Mouse (Mus musculus) forebrain, embryonic 14.5 days (tissue): ENCODE data around the gene Pla2g4e. TPM values are rescaled to one million over a fixed set of nuclear protein-coding genes. Genes with fewer than 3 reads are reported as not detected.

ENCODE experiments used
- ATAC-seq: fragments of 200-750 bp; cut with Nextera tagmentation; 2 replicates; pipeline ENCODE4 v1.8.0; 2017; ENCODE audit warnings: mild to moderate bottlenecking, moderate library complexity
- DNase-seq: peaks from one replicate; pipeline ENCODE4 v3.0.0-alpha.2; 2015; ENCODE audit warnings: low spot score
- H3K27ac ChIP-seq: fragments of 300-500 bp; sonication (generic); 2 replicates; pipeline ENCODE4 v1.5.1; 2014; ENCODE audit warnings: low read depth, mild to moderate bottlenecking, control low read depth, low read length, moderate library complexity
- H3K27me3 ChIP-seq: fragments of 300-500 bp; sonication (generic); replicated peaks from 2 replicates; pipeline ENCODE4 v1.6.1; 2014; ENCODE audit warnings: low read length, control low read depth, mixed read lengths; ENCODE audit not compliant: control insufficient read depth, insufficient read depth
- H3K36me3 ChIP-seq: fragments of 300-500 bp; sonication (generic); 2 replicates; pipeline ENCODE4 v1.6.1; 2014; ENCODE audit warnings: low read length, control low read depth; ENCODE audit not compliant: control insufficient read depth, insufficient read depth
- H3K4me1 ChIP-seq: fragments of 300-500 bp; sonication (generic); 2 replicates; pipeline ENCODE4 v1.6.1; 2014; ENCODE audit warnings: antibody characterized with exemption, low read length, control low read depth; ENCODE audit not compliant: control insufficient read depth, insufficient read depth
- H3K4me2 ChIP-seq: fragments of 300-500 bp; sonication (generic); 2 replicates; pipeline ENCODE4 v1.6.1; 2014; ENCODE audit warnings: mild to moderate bottlenecking, control low read depth, low read length
- H3K4me3 ChIP-seq: fragments of 300-500 bp; sonication (generic); 2 replicates; pipeline ENCODE4 v1.5.1; 2014; ENCODE audit warnings: low read depth, low read length, control low read depth
- H3K9ac ChIP-seq: fragments of 300-500 bp; sonication (generic); 2 replicates; pipeline ENCODE4 v1.6.1; 2014; ENCODE audit warnings: mild to moderate bottlenecking, low read length, control low read depth, moderate library complexity
- H3K9me3 ChIP-seq: fragments of 300-500 bp; sonication (generic); replicated peaks from 2 replicates; pipeline ENCODE4 v1.6.1; 2016; ENCODE audit warnings: low read length, control low read depth, mixed read lengths; ENCODE audit not compliant: control insufficient read depth
- WGBS: fragments of 180-500 bp; shearing (Covaris S2); extraction: QIAGEN DNeasy Blood & Tissue Kit; methylation state at CpG from one replicate; pipeline ENCODE4 v1.1.7; 2014; 5-methylcytosine and 5-hydroxymethylcytosine counted together
- polyA plus RNA-seq: library from polyadenylated mRNA; unstranded; fragments of >200 nt; fragmentation: Nextera tagmentation; extraction: Ambion mirVana; gene quantifications from 2 replicates; pipeline ENCODE4 v1.2.1, GENCODE M21; 2014

Pla2g4e gene
- polyA plus RNA-seq, 1 experiment from 2014 or later: 1.1 TPM

- Histone ChIP-seq H3K9me3 (no peaks in the 10 kb centered on the region), H3K4me3 (no peak overlapping the region), H3K4me1 (peaks cover 3% of the 10 kb centered on the region; the same call in 1 of the 2 replicates), H3K27ac (no peak overlapping the region), H3K27me3 (no peaks in the 10 kb centered on the region), H3K9ac (no peak overlapping the region), H3K4me2 (no peak overlapping the region), H3K36me3 (no peaks in the 10 kb centered on the region)
- no peak for ATAC-seq
- no peak for DNase-seq
- 63% methylated on average over 2 of the region's 2 CpGs for WGBS
These were observed 87.5 kb downstream of the Pla2g4e start for GRCm38 (mm10) chr2:120157606-120158005.

- DNase-seq: peak; percentile 99
- peak within 1 kb of the TSS; percentile 64 for H3K4me3 ChIP-seq
- peak within 1 kb of the TSS; percentile 96 for H3K4me2 ChIP-seq
- ATAC-seq: peak; percentile 99
- no peaks in the 10 kb centered on the region for H3K9me3 ChIP-seq
- H3K27me3 ChIP-seq: no peaks in the 10 kb centered on the region
- H3K27ac ChIP-seq: no peak within 1 kb of the TSS
- no peaks in the 10 kb centered on the region for H3K36me3 ChIP-seq
- peak within 1 kb of the TSS; percentile 68 for H3K9ac ChIP-seq
- H3K4me1 ChIP-seq: peaks cover 3% of the 10 kb centered on the region; the same call in 1 of the 2 replicates
- under 1% methylated on average over 52 of the region's 53 CpGs for WGBS
These were observed 90.7 kb downstream of the Pla2g4e start, which contains the start of gene Ehd4 for GRCm38 (mm10) chr2:120154361-120154894. Gene Ehd4 (minus strand): TSS chr2:120154606.

- no peaks in the 10 kb centered on the region for H3K36me3 ChIP-seq
- H3K9ac ChIP-seq: peak overlapping the region; percentile 68
- no peak for DNase-seq
- H3K4me1 ChIP-seq: peaks cover 3% of the 10 kb centered on the region; the same call in 1 of the 2 replicates
- H3K27ac ChIP-seq: no peak overlapping the region
- H3K27me3 ChIP-seq: no peaks in the 10 kb centered on the region
- peak overlapping the region; percentile 96 for H3K4me2 ChIP-seq
- H3K9me3 ChIP-seq: no peaks in the 10 kb centered on the region
- 6% methylated on average over 38 of the region's 38 CpGs for WGBS
- H3K4me3 ChIP-seq: peak overlapping the region; percentile 64
- 0 out of 2 replicates have a peak, but pooled peaks have one; percentile 1 for ATAC-seq
These were observed 91.4 kb downstream of the Pla2g4e start for GRCm38 (mm10) chr2:120153586-120154360.

- Histone ChIP-seq H3K4me3 (no peak overlapping the region), H3K27ac (no peak overlapping the region), H3K4me1 (peaks cover 3% of the 10 kb centered on the region; the same call in 1 of the 2 replicates), H3K9ac (no peak overlapping the region), H3K36me3 (no peaks in the 10 kb centered on the region), H3K4me2 (no peak overlapping the region), H3K9me3 (no peaks in the 10 kb centered on the region), H3K27me3 (no peaks in the 10 kb centered on the region)
- ATAC-seq (no peak), DNase-seq (no peak)
- 80% methylated on average over 3 of the region's 3 CpGs for WGBS
These were observed 94.6 kb downstream of the Pla2g4e start for GRCm38 (mm10) chr2:120150571-120150970.

GRCm38 (mm10) chr2:120149634-120150033 lies 95.5 kb downstream of the Pla2g4e start:
- Histone ChIP-seq H3K9me3 (no peaks in the 10 kb centered on the region), H3K27ac (no peak overlapping the region), H3K27me3 (no peaks in the 10 kb centered on the region), H3K4me3 (no peak overlapping the region), H3K36me3 (no peaks in the 10 kb centered on the region), H3K9ac (no peak overlapping the region), H3K4me1 (peaks cover 3% of the 10 kb centered on the region; the same call in 1 of the 2 replicates), H3K4me2 (no peak overlapping the region)
- ATAC-seq (no peak), DNase-seq (no peak)
- WGBS: 83% methylated on average over 7 of the region's 7 CpGs

GRCm38 (mm10) chr2:120147999-120148398 lies 97.1 kb downstream of the Pla2g4e start:
- Histone ChIP-seq H3K4me1 (no peaks in the 10 kb centered on the region), H3K27ac (no peak overlapping the region), H3K36me3 (no peaks in the 10 kb centered on the region), H3K4me3 (no peak overlapping the region), H3K27me3 (no peaks in the 10 kb centered on the region), H3K9me3 (no peaks in the 10 kb centered on the region), H3K9ac (no peak overlapping the region), H3K4me2 (no peak overlapping the region)
- no peak for ATAC-seq
- WGBS: 94% methylated on average over 3 of the region's 3 CpGs
- DNase-seq: no peak

- Histone ChIP-seq H3K27me3 (no peaks in the 10 kb centered on the region), H3K4me3 (no peak overlapping the region), H3K9me3 (no peaks in the 10 kb centered on the region), H3K4me2 (no peak overlapping the region), H3K9ac (no peak overlapping the region), H3K27ac (no peak overlapping the region), H3K36me3 (no peaks in the 10 kb centered on the region), H3K4me1 (no peaks in the 10 kb centered on the region)
- 63% methylated on average over 2 of the region's 2 CpGs for WGBS
- DNase-seq (no peak), ATAC-seq (no peak)
These were observed 97.8 kb downstream of the Pla2g4e start for GRCm38 (mm10) chr2:120147364-120147763.

- H3K4me2 ChIP-seq: no peak overlapping the region
- no peak for DNase-seq
- ATAC-seq: no peak
- no peaks in the 10 kb centered on the region for H3K4me1 ChIP-seq
- 67% methylated on average over 2 of the region's 2 CpGs for WGBS
- no peak overlapping the region for H3K27ac ChIP-seq
- H3K4me3 ChIP-seq: no peak overlapping the region
- no peaks in the 10 kb centered on the region for H3K27me3 ChIP-seq
- no peaks in the 10 kb centered on the region for H3K36me3 ChIP-seq
- H3K9me3 ChIP-seq: no peaks in the 10 kb centered on the region
- H3K9ac ChIP-seq: no peak overlapping the region
These were observed 98.6 kb downstream of the Pla2g4e start for GRCm38 (mm10) chr2:120146543-120146942.

- no peak overlapping the region for H3K27ac ChIP-seq
- no peak overlapping the region for H3K4me3 ChIP-seq
- DNase-seq (no peak), ATAC-seq (no peak)
- no peaks in the 10 kb centered on the region for H3K27me3 ChIP-seq
- WGBS: 92% methylated on average over 4 of the region's 4 CpGs
- H3K36me3 ChIP-seq: no peaks in the 10 kb centered on the region
- no peaks in the 10 kb centered on the region for H3K9me3 ChIP-seq
- H3K4me2 ChIP-seq: no peak overlapping the region
- no peaks in the 10 kb centered on the region for H3K4me1 ChIP-seq
- H3K9ac ChIP-seq: no peak overlapping the region
These were observed 100.7 kb downstream of the Pla2g4e start for GRCm38 (mm10) chr2:120144390-120144789.
